Mouse (Mus musculus): Measurements from ENCODE around the gene Ankrd63. TPM values are rescaled to one million over a fixed set of nuclear protein-coding genes. Genes with fewer than 3 reads are reported as not detected.
A peak's percentile ranks its signal among the peaks of the same experiment; 100 is the strongest.

Ankrd63 gene
- total and polyA plus RNA-seq, 3 experiments = 0.14 to 0.35 (median 0.29) TPM

DNA sequence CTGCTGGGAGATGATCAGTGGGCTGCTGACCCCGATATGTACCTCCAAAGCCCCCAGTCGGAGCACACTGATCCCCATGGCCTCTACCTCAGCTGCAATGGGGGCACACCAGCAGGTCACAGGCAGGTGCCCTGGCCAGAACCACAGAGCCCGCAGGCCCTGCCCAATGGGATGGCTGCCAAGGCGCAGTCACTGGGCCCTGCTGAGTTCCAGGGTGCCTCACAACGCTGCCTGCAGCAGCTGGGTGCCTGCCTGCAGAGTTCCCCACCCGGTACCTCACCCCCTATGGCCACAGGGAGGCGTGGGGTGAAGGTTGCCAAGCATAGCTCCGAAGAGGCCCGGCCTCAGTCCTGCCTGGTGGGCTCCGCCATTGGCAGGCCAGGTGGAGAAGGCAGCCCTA, 13.9 kb downstream of the Ankrd63 start:
- peak; percentile 59 for DNase-seq

DNA sequence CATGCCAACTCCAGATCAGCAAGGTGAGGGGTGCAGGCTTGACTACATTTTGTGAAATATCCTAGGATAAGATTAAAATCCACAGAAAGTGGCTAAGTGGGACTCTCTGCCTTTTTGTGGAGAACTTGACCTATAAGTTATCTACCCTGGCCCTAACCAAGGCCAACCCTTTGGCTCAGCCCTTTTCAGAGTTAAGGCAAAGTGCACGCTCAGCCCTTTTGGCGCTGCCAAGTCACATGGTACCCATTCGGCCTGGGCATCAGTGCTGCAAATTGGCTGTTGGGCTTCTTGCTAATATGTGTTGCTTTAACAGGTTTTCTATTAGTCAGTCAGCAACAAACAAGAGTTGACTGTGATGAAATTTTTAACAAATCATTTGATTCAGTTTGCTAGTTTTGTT, 16.0 kb downstream of the Ankrd63 start:
- DNase-seq = peak; percentile 83

GRCm38 (mm10) chr2:118686693-118687092, 17.1 kb downstream of the Ankrd63 start:
- DNase-seq = peak; percentile 16

GRCm38 (mm10) chr2:118685088-118685487, 18.7 kb downstream of the Ankrd63 start:
- DNase-seq = no peak

DNA sequence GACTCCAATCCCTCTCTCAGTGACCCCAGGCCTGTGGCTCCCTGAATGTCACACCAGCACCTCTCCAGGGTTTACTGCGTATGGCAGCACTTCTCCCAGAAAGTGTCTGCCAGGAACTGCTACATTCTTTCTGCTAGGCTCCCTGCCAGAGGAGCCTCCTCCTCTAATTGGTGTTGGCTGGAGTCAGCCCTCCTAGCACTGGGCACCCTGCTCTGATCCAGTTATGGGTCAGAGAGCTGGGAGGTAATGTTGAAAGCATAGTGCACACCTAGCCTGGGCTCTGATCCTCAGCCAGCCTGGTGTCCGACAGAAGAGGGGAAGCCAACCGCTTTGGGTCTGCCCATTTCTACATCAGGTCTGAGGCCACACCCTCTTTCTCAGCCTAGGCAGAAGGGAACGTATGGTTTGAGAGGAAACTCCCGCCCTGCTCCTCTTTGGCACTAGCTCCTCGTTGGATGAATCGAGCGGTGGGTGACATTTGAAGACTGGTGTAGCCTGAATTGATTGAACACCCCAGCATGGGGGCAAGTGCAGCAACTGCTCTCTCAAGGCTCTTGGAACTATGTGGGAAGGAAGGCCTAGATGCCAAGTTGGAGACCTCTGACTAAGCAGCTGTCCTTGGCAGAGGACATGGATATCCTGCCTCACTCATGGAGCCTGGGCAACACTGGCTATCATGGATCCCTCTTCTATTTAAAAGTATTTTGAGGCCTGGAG, 21.1 kb downstream of the Ankrd63 start:
- peak; percentile 86 for DNase-seq

GRCm38 (mm10) chr2:118680926-118681325, 22.8 kb downstream of the Ankrd63 start:
- DNase-seq = no peak

GRCm38 (mm10) chr2:118679577-118679976, 24.2 kb downstream of the Ankrd63 start:
- no peak for DNase-seq

- no peak for DNase-seq
Measured at GRCm38 (mm10) chr2:118677817-118678216, 25.9 kb downstream of the Ankrd63 start.

- peak; percentile 83 for DNase-seq
Measured at GRCm38 (mm10) chr2:118676839-118677741, 26.7 kb downstream of the Ankrd63 start.

DNA sequence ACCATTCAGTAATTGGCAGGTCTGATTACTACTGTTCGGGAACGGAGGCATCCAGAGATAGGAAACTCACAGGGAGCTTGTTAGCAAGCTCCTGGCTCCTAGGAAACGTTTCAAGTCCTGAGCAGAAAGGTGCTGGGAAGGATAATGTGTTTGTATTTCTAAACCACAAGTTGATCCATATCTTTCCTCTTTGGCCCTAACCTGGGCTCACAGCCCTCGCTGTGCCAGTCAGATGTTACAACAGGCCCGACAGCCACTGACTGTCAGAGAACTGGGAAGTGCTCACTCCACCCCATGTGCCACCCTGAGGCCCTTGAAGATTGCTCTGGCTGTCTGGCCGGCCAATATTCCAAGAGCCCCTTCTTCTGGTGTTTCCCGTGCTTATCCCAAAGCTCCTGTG, 29.3 kb downstream of the Ankrd63 start:
- no peak for DNase-seq

GRCm38 (mm10) chr2:118673686-118674465, 29.9 kb downstream of the Ankrd63 start:
- DNase-seq = no peak

- peak; percentile 78 for DNase-seq
Measured at GRCm38 (mm10) chr2:118671728-118672127, 32.0 kb downstream of the Ankrd63 start.

GRCm38 (mm10) chr2:118669785-118670184, 34.0 kb downstream of the Ankrd63 start:
- DNase-seq = peak; percentile 80

GRCm38 (mm10) chr2:118669245-118669644, 34.5 kb downstream of the Ankrd63 start:
- DNase-seq = no peak

GRCm38 (mm10) chr2:118667181-118667580, 36.6 kb downstream of the Ankrd63 start:
- DNase-seq = peak; percentile 77

DNA sequence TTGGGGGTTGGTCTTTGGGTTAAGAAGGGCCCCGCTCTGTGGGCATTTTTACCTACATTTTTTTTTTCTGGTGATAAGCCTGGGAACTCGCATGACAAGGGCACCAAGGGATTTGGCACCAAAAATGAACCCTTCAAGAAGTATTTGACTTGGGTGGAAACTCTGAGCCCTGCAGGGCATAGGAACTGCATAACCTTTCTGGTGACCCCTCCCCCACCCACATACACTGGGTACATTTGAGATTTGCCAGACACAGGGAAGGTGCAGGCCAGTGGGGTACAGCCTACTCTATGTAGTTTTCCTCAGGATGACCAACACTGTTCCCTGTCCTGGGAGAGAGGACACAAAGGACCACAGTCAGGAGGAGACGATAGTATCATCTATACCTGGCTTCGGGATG, 38.1 kb downstream of the Ankrd63 start:
- no peak for DNase-seq

DNA sequence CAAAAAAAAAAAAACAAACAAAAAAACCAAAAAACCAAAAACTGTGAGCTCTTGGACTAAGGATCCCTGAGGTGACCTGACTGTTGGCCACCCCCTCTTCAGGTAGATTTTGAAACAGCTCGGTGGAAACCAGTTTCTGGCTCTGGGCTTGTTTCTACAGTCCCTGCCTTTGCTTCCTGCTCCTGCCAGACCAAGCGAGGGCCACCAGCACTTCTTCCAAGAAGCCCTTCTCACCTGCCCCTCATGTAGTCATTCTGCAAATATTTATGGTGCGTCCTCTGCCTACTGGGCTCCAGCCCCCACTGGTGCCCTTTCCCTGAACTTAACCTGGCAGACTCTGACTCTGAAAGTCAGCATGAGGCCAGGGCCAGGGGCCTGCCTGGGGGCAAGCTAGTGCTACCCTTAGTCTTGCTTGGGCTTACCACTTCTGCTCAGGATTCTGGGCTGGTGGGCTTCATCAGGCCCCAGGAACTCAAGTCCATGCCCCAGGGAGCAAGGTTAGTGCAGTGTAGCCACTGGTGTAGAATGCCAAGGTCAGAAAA, 38.7 kb downstream of the Ankrd63 start:
- peak; percentile 53 for DNase-seq

GRCm38 (mm10) chr2:118663804-118664766, 39.7 kb downstream of the Ankrd63 start:
- peak; percentile 77 for DNase-seq

DNA sequence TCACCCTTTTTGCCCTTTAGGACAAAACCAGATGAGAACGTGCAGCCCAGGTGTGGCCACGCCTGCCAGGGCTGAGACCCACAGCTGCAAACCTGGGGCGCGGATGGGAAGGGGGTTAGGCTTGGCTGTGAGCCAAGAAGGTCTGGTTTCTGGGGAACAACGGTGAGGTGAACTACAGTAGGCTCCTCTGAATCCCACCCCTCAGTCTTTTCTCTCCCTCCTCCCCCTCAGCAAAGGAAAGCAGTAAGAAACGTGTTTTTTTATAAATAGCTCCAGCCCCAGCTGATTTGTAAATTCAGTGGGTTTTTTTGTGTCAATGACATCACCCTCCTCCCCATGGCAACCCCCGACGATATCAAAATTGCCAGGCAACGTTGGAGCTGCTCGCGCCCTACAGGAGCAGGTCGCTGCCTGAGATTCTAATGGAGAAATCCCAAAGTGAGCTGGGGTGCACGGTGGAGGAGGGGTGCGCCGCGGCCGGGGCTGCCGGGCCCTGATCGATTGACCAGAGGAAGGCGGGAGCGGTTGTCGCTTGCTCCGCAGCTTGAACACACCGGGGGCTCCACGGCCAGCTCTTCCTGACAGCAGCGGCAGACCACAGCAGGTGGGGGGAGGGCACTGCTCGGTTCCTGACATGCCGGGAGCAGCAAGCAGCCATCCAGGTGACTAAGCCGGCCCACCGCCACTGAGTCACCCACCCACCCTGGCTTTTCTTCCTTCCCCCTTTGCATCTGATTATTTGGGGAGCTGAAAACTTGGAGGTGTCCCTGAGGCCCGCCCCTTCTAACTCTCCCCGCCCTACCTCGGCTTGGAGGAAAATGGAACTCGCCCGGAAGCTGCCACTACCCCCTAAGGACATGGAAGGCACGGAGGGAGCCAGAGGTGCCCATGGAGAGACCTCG, 40.6 kb downstream of the Ankrd63 start, which contains the start of gene Pak6:
Gene Pak6 (plus strand): TSS at position 402 of the 902 bp plus-strand sequence.
- peak; percentile 78 for DNase-seq

GRCm38 (mm10) chr2:118661891-118662290, 41.9 kb downstream of the Ankrd63 start:
- DNase-seq = no peak

Measured in adrenal gland, adult 2 months (tissue).